8 mouse cellular contexts compared by ENCODE assay signal in genomic region chr13:55099066-55099725, GRCm38 (mm10). TPM values are rescaled to one million over a fixed set of nuclear protein-coding genes. Genes with fewer than 3 reads are reported as not detected.
DNase-seq lines count a peak whose midpoint lies in the region; ATAC-seq and TF ChIP-seq lines count a peak whose summit lies in the region.

No protein-coding gene starts in this region.

- peaks cover 0 to 20% of the 10 kb centered on the region in 2 experiments; a peak in 3 of 4 replicates for H3K4me1 ChIP-seq in MEL (ENCODE audit: control insufficient read depth in 1 of 2, insufficient read depth in 2 of 2, low read length in 2 of 2)
- peaks cover 6% of the 10 kb centered on the region for H3K4me1 ChIP-seq in embryonic facial prominence, embryonic 15.5 days
- peaks cover 4% of the 10 kb centered on the region; the same call in 1 of the 2 replicates for H3K4me1 ChIP-seq in hindbrain, embryonic 11.5 days (replicated peaks; ENCODE audit: control insufficient read depth, insufficient read depth, low read length)
- peaks cover 7% of the 10 kb centered on the region for H3K4me1 ChIP-seq in limb, embryonic 14.5 days (ENCODE audit: control insufficient read depth, insufficient read depth, low read length)
- H3K4me1 ChIP-seq in midbrain, embryonic 13.5 days (replicated peaks) = peaks cover 9% of the 10 kb centered on the region

- peak overlapping the region; percentile 69 for H3K4me2 ChIP-seq in embryonic facial prominence, embryonic 15.5 days (replicated peaks)
- peak overlapping the region; percentile 56 for H3K4me2 ChIP-seq in hindbrain, embryonic 11.5 days (replicated peaks; ENCODE audit: low read depth, low read length)
- peak overlapping the region; percentile 71 for H3K4me2 ChIP-seq in limb, embryonic 14.5 days (replicated peaks; ENCODE audit: low read depth, low read length, severe bottlenecking)
- H3K4me2 ChIP-seq in midbrain, embryonic 13.5 days (replicated peaks) = peak overlapping the region; percentile 68

- peaks cover 24% of the 10 kb centered on the region for H3K79me2 ChIP-seq in MEL (ENCODE audit: control insufficient read depth, insufficient read depth, low read length, poor library complexity)

- H3K4me3 ChIP-seq in MEL (ENCODE audit: control insufficient read depth in 1 of 2, insufficient read depth in 1 of 2, low read depth in 2 of 2, low read length in 2 of 2) = peak overlapping the region; percentile 75 to 84
- H3K4me3 ChIP-seq in embryonic facial prominence, embryonic 15.5 days (replicated peaks) = peak overlapping the region; percentile 91
- H3K4me3 ChIP-seq in hindbrain, embryonic 11.5 days (ENCODE audit: low read depth, low read length) = peak overlapping the region; percentile 78
- peak overlapping the region; percentile 80 for H3K4me3 ChIP-seq in limb, embryonic 14.5 days (replicated peaks; ENCODE audit: low read length)
- H3K4me3 ChIP-seq in midbrain, embryonic 13.5 days (replicated peaks) = peak overlapping the region; percentile 81

- TF ChIP-seq EP300 in MEL (IDR thresholded peaks at IDR 0.05; ENCODE audit: low read depth in 1 of 2, low read length in 2 of 2) = no peak

- DNase-seq in embryo, embryonic 10 days (ENCODE audit: low spot score) = peak; percentile 52
- no peak for DNase-seq in embryo, embryonic 9.5 days (ENCODE audit: extremely low spot score)
- peak; percentile 76 for DNase-seq in MEL (ENCODE audit: low read depth, low spot score)
- peak; percentile 52 for DNase-seq in hindbrain, embryonic 11.5 days (ENCODE audit: low spot score)
- DNase-seq in limb, embryonic 14.5 days (ENCODE audit: low spot score) = peak; percentile 10
- DNase-seq in thymus, postnatal 25 days = peak; percentile 37

- no peak for TF ChIP-seq POLR2A in MEL (IDR thresholded peaks at IDR 0.05; ENCODE audit: control insufficient read depth in 1 of 2, insufficient read depth in 1 of 2, low read depth in 1 of 2, low read length in 2 of 2, poor library complexity in 1 of 2)
- no peak for TF ChIP-seq POLR2A in limb, embryonic 14.5 days (IDR thresholded peaks at IDR 0.05; ENCODE audit: borderline replicate concordance, extremely low read depth, insufficient read depth, insufficient read length)

- no peaks in the 10 kb centered on the region for H3K9me3 ChIP-seq in MEL (replicated peaks; ENCODE audit: insufficient read depth, low read length)
- H3K9me3 ChIP-seq in embryonic facial prominence, embryonic 15.5 days (replicated peaks) = no peaks in the 10 kb centered on the region
- no peaks in the 10 kb centered on the region for H3K9me3 ChIP-seq in hindbrain, embryonic 11.5 days (ENCODE audit: control insufficient read depth, low read length)
- no peaks in the 10 kb centered on the region for H3K9me3 ChIP-seq in limb, embryonic 14.5 days (ENCODE audit: control insufficient read depth, low read length)
- H3K9me3 ChIP-seq in midbrain, embryonic 13.5 days = no peaks in the 10 kb centered on the region

- no peaks in the 10 kb centered on the region for H3K27me3 ChIP-seq in MEL (ENCODE audit: control insufficient read depth in 1 of 2, insufficient read depth in 2 of 2, low read length in 2 of 2)
- no peaks in the 10 kb centered on the region for H3K27me3 ChIP-seq in embryonic facial prominence, embryonic 15.5 days
- H3K27me3 ChIP-seq in hindbrain, embryonic 11.5 days (ENCODE audit: control insufficient read depth, insufficient read depth, low read length) = no peaks in the 10 kb centered on the region
- no peaks in the 10 kb centered on the region for H3K27me3 ChIP-seq in limb, embryonic 14.5 days (ENCODE audit: control insufficient read depth, insufficient read depth, low read length)
- H3K27me3 ChIP-seq in midbrain, embryonic 13.5 days = no peaks in the 10 kb centered on the region

- TF ChIP-seq CTCF in MEL (IDR thresholded peaks at IDR 0.05 in 2 of 3, conservative IDR thresholded peaks at IDR 0.05 in 1 of 3; ENCODE audit: control insufficient read depth in 1 of 3, insufficient read depth in 1 of 3, low read depth in 2 of 3, low read length in 3 of 3, poor library complexity in 1 of 3, severe bottlenecking in 1 of 3) = no peak

- peak overlapping the region; percentile 60 for H3K27ac ChIP-seq in MEL (ENCODE audit: control insufficient read depth, low read depth, low read length)
- H3K27ac ChIP-seq in embryonic facial prominence, embryonic 15.5 days (replicated peaks) = peak overlapping the region; percentile 94
- no peak overlapping the region for H3K27ac ChIP-seq in hindbrain, embryonic 11.5 days (ENCODE audit: low read depth, low read length)
- peak overlapping the region; percentile 88; the same call in 1 of the 2 replicates for H3K27ac ChIP-seq in limb, embryonic 14.5 days (replicated peaks; ENCODE audit: low read depth, low read length)
- H3K27ac ChIP-seq in midbrain, embryonic 13.5 days = peak overlapping the region; percentile 91; the same call in 1 of the 2 replicates

- peak overlapping the region; percentile 96 for H3K9ac ChIP-seq in MEL (ENCODE audit: control insufficient read depth, low read depth, low read length, poor library complexity, severe bottlenecking)
- peak overlapping the region; percentile 90 for H3K9ac ChIP-seq in embryonic facial prominence, embryonic 15.5 days
- peak overlapping the region; percentile 88 for H3K9ac ChIP-seq in hindbrain, embryonic 11.5 days (ENCODE audit: low read depth, low read length)
- peak overlapping the region; percentile 90 for H3K9ac ChIP-seq in limb, embryonic 14.5 days (ENCODE audit: low read depth, low read length, severe bottlenecking)
- peak overlapping the region; percentile 93 for H3K9ac ChIP-seq in midbrain, embryonic 13.5 days (replicated peaks)

- TF ChIP-seq RAD21 in MEL (IDR thresholded peaks at IDR 0.05; ENCODE audit: low read depth, low read length) = no peak

- peaks cover 2 to 19% of the 10 kb centered on the region in 2 experiments; a peak in 3 of 4 replicates for H3K36me3 ChIP-seq in MEL (ENCODE audit: control insufficient read depth in 1 of 2, insufficient read depth in 2 of 2, low read length in 2 of 2)
- no peaks in the 10 kb centered on the region for H3K36me3 ChIP-seq in embryonic facial prominence, embryonic 15.5 days
- H3K36me3 ChIP-seq in hindbrain, embryonic 11.5 days (ENCODE audit: control insufficient read depth, insufficient read depth, low read length) = no peaks in the 10 kb centered on the region
- H3K36me3 ChIP-seq in limb, embryonic 14.5 days (ENCODE audit: control insufficient read depth, insufficient read depth, low read length) = no peaks in the 10 kb centered on the region
- no peaks in the 10 kb centered on the region for H3K36me3 ChIP-seq in midbrain, embryonic 13.5 days

- no peak for ATAC-seq in embryonic facial prominence, embryonic 15.5 days (ENCODE audit: insufficient number of reproducible peaks, low FRiP score, low TSS enrichment, low read depth)
- no peak for ATAC-seq in hindbrain, embryonic 11.5 days (ENCODE audit: low FRiP score)
- ATAC-seq in limb, embryonic 14.5 days (ENCODE audit: low FRiP score, low read depth) = no peak
- ATAC-seq in midbrain, embryonic 13.5 days = no peak

- WGBS in embryonic facial prominence, embryonic 15.5 days = 29% methylated on average over 20 of the region's 20 CpGs
- 34% methylated on average over 20 of the region's 20 CpGs for WGBS in hindbrain, embryonic 11.5 days
- 33% methylated on average over 20 of the region's 20 CpGs for WGBS in limb, embryonic 14.5 days
- 36% methylated on average over 20 of the region's 20 CpGs for WGBS in midbrain, embryonic 13.5 days

RNA-seq across cellular contexts. Expression of gene Uimc1, which starts 0.9 kb away (rescaled TPM):
- total RNA-seq in MEL (2012; rRNA removed) = 124 and 143 TPM in 2 replicates
- polyA plus RNA-seq in MEL (2012; ENCODE audit: insufficient read depth in 1 of 2, insufficient read length in 2 of 2, low read depth in 1 of 2, low replicate concordance in 2 of 2, missing spikeins in 1 of 2) = 10 to 100 TPM in 1 of 2 experiments, not detected in 1; 32.5 TPM
- polyA plus RNA-seq in embryonic facial prominence, embryonic 15.5 days (2015; fragmentation: Nextera tagmentation; extraction: Ambion mirVana) = 27.8 and 32.2 TPM in 2 replicates
- polyA plus RNA-seq in hindbrain, embryonic 11.5 days (2014; fragmentation: Nextera tagmentation; extraction: Ambion mirVana) = 21.5 and 24.1 TPM in 2 replicates
- polyA plus RNA-seq in limb, embryonic 14.5 days (2012; rRNA removed) = 17.5 and 28.5 TPM in 2 replicates
- 27.1 and 30.6 TPM in 2 replicates for polyA plus RNA-seq in limb, embryonic 14.5 days (2014; fragmentation: Nextera tagmentation; extraction: Ambion mirVana)
- polyA plus RNA-seq in midbrain, embryonic 13.5 days (2015; fragmentation: Nextera tagmentation; extraction: Ambion mirVana) = 21.6 and 23.1 TPM in 2 replicates

RNA-seq across cellular contexts. Expression of gene Zfp346, which starts 5.9 kb away (rescaled TPM):
- total RNA-seq in MEL (2012; rRNA removed) = 15.0 and 19.5 TPM in 2 replicates
- 10 to 100 TPM in 1 of 2 experiments, not detected in 1; 28.8 TPM for polyA plus RNA-seq in MEL (2012; ENCODE audit: insufficient read depth in 1 of 2, insufficient read length in 2 of 2, low read depth in 1 of 2, low replicate concordance in 2 of 2, missing spikeins in 1 of 2)
- 24.3 and 26.3 TPM in 2 replicates for polyA plus RNA-seq in embryonic facial prominence, embryonic 15.5 days (2015; fragmentation: Nextera tagmentation; extraction: Ambion mirVana)
- polyA plus RNA-seq in hindbrain, embryonic 11.5 days (2014; fragmentation: Nextera tagmentation; extraction: Ambion mirVana) = 21.1 and 25.2 TPM in 2 replicates
- polyA plus RNA-seq in limb, embryonic 14.5 days (2012; rRNA removed) = 48.6 and 50.8 TPM in 2 replicates
- 27.0 and 28.9 TPM in 2 replicates for polyA plus RNA-seq in limb, embryonic 14.5 days (2014; fragmentation: Nextera tagmentation; extraction: Ambion mirVana)
- 26.6 and 27.5 TPM in 2 replicates for polyA plus RNA-seq in midbrain, embryonic 13.5 days (2015; fragmentation: Nextera tagmentation; extraction: Ambion mirVana)

RNA-seq across cellular contexts. Expression of gene Gm17617, which starts 34.2 kb away (rescaled TPM):
- total RNA-seq in MEL (2012; rRNA removed) = not detected in 2 replicates
- polyA plus RNA-seq in MEL (2012; ENCODE audit: insufficient read depth in 1 of 2, insufficient read length in 2 of 2, low read depth in 1 of 2, low replicate concordance in 2 of 2, missing spikeins in 1 of 2) = not detected
- polyA plus RNA-seq in embryonic facial prominence, embryonic 15.5 days (2015; fragmentation: Nextera tagmentation; extraction: Ambion mirVana) = not detected in 2 replicates
- polyA plus RNA-seq in hindbrain, embryonic 11.5 days (2014; fragmentation: Nextera tagmentation; extraction: Ambion mirVana) = not detected in 2 replicates
- not detected in 2 replicates for polyA plus RNA-seq in limb, embryonic 14.5 days (2012; rRNA removed)
- polyA plus RNA-seq in limb, embryonic 14.5 days (2014; fragmentation: Nextera tagmentation; extraction: Ambion mirVana) = not detected in 2 replicates
- not detected in 2 replicates for polyA plus RNA-seq in midbrain, embryonic 13.5 days (2015; fragmentation: Nextera tagmentation; extraction: Ambion mirVana)

RNA-seq across cellular contexts. Expression of gene Fgfr4, which starts 53.2 kb away (rescaled TPM):
- not detected in 2 replicates for total RNA-seq in MEL (2012; rRNA removed)
- not detected for polyA plus RNA-seq in MEL (2012; ENCODE audit: insufficient read depth in 1 of 2, insufficient read length in 2 of 2, low read depth in 1 of 2, low replicate concordance in 2 of 2, missing spikeins in 1 of 2)
- polyA plus RNA-seq in embryonic facial prominence, embryonic 15.5 days (2015; fragmentation: Nextera tagmentation; extraction: Ambion mirVana) = 12.7 and 14.6 TPM in 2 replicates
- 0.66 and 1.5 TPM in 2 replicates for polyA plus RNA-seq in hindbrain, embryonic 11.5 days (2014; fragmentation: Nextera tagmentation; extraction: Ambion mirVana)
- polyA plus RNA-seq in limb, embryonic 14.5 days (2012; rRNA removed) = 38.9 and 47.4 TPM in 2 replicates
- 10.9 and 12.1 TPM in 2 replicates for polyA plus RNA-seq in limb, embryonic 14.5 days (2014; fragmentation: Nextera tagmentation; extraction: Ambion mirVana)
- polyA plus RNA-seq in midbrain, embryonic 13.5 days (2015; fragmentation: Nextera tagmentation; extraction: Ambion mirVana) = 0.30 and 0.47 TPM in 2 replicates
